Mouse (Mus musculus) thymus, postnatal 4 days (tissue): ENCODE measurements at regions not wholly inside any gene's neighbourhood (a gene's known extent, or its start where the extent isn't known, plus 50 kb on each side); places are given as distances from the start of the nearest gene placed in this dataset.

Experiments
- DNase-seq: peaks from one replicate; pipeline ENCODE4 v3.0.0; 2021

DNA sequence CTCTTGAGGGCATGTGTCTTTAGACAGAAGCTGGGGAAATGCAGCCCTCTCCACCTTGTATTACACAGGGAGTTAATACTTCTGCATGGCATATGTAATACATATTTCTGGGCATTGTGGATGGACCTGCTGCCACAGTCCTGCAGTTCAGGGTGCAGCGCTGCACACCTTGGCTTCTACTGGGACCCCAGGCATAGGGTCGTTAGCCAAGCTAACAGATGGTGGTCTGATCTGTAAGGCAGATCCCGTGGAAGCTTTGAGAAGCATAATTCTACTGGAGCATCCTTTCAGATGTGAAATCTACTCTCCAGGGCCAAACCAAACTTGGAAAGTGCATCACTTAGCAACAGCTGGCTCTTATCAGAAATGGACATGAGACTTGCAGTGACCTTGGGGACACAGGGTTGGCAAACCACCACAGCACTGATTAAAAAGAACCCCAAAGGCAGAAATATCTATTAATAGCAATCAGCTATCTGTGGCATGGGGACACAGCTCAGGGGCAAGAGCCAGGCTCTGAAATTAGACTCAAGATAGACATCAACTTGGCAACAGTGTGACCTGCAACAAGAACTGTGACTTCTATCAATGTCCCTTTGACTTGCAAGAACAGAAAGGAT, 155.0 kb downstream of the Drd1 start:
- DNase-seq: no peak

GRCm38 (mm10) chr13:53898351-53898750, 157.2 kb downstream of the Drd1 start:
- no peak for DNase-seq

DNA sequence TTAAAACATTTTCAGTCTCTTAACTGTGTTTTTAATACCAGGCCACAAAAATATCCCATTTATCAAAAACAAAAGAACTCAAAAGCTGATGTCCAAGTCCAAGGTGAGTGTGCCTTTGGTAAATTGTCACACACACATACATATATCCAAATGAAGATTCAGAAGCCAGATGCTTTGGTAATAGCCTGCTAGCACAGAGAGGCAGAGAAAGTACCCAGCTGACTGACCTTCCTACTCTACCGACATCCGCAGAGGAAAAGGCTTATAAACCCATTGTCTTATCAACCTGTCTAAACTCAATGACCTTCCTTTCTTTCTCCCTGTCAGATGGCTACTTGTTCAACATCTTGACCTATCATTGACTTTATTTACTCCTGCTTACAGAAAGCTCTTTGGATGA, 158.3 kb downstream of the Drd1 start:
- DNase-seq: no peak

DNA sequence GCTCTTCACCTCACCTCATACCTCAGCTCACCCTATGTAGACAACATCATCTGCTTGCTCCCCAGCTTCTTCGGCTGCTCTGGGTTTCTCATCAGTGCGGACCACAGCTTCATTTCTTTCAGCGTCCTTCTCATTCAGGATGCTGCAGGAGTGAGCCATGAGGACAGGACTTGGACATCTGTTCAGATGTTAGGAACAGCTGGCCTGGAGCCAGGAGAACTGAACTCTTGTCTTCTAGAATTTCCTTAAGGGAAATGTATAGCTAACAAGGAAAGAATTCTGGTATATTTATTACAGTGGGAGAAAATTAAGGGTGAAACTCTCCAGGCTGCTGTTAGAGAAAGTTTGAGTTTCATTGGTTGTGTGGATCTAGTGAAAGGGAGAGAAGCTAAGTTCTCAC, 167.1 kb downstream of the Drd1 start:
- no peak for DNase-seq

GRCm38 (mm10) chr13:53885756-53886155, 169.7 kb downstream of the Drd1 start:
- DNase-seq: no peak

DNA sequence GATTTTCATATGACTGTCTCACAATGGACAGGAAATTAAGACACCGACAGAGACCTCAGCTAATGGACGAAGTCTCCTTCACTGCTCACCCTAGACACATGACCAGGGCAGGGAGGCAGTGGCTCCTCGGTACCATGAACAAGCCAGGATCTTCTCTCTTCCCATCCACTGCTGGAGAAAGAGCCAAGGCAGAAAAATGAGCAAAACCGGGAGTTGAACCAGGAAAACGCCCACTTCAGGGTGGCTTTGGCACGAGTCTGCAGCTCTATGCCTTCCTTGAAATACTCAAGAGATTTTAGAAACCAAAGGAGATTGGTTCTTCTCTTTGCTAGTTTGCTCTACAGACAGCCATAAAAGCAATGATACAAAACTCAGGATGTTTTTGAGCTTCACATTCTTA, 172.3 kb downstream of the Drd1 start:
- DNase-seq: no peak

DNA sequence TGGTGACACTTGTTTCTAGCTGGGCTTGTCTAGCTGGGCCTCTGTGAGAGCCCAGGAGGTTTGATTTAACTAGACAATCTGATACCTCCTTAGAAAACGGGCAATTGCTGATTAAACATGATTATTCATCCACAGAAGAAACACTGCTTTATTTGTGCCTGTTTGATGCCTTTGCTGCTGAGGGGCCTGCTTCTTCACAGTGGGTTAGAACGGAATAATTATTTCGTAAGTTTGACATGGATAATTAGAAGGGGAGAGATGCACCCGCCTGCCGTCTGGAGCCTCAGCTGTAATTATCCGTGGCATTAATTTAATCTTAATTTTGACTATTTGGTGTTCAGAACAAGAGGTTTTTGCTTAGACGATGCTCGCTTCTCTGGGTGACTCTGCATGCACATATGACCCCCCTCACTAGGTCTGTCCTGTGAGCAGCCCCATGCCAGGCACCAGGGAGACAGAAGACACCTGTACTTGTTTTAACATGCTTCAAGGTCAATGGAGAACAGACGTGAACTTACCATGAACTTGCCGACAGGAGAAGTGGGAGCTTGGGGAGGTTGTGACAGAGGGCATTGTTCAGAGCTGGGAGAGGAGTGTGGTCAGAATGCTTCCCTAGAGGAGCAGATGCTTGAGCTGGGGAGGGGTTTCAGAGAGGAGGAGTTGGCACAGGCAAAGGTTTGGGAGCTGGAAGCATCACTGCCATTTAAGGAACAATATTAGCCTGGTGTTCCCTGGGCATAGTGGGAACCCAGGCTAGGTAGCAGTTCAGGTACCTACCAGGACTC, 174.8 kb downstream of the Drd1 start:
- DNase-seq: no peak

DNA sequence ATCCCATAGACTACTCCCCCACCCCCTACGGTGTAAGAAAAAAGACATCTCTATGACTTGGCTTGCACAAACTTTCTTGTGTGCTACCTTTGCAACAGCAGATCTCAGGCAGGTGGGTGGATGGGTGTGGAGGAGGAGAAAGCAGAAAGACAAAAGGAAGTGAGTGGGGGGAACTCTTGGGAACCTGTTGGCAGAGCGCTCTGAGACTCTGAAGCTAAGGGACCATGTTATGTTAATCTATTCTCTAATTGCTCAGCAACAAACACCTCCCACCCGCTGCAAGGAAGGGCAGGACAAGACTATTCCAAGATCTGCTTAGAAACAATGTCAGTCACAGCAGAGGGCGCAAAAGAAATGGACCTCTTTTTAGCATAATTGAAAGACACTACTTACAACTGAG, 180.0 kb downstream of the Drd1 start:
- no peak for DNase-seq

DNA sequence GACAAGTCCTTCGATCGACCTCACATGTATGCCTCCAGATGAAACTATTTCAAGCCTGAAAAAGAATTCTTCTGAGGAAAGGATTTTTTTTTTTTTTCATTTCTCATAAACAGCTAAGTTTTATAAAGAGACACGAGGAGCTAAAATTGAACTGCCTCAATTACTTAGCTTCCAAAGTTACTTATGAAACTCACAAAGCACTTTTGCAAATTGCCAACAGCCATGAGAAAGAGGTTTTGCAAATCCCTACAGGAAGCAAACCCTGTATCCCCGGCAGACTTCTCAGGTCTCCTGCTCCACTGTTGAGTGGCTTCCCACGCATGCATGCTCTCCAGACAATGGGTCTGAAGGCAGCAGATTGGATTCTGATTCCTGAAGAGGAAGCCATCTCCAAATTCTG, 190.2 kb downstream of the Drd1 start:
- no peak for DNase-seq

DNA sequence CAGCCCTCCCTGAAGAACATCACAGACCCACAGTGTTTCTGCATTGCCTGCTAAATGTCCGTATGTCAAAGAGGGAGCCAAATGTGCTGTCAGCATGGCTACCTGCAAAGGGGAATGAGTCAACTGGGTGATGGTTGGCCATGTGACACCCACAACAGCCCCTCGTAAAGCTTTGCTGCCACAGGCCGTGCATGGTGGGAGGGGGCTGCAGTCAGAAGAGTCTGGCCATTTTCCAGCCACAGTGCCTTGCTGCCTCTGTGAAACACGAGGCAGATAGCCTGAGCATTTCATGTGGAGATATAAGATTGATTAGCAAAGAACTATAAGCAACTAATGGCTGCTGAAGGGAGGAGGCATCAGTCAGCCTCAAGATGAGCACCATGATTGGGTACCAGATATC, 193.2 kb downstream of the Drd1 start:
- no peak for DNase-seq

GRCm38 (mm10) chr13:53854196-53854595, 201.3 kb downstream of the Drd1 start:
- no peak for DNase-seq

DNA sequence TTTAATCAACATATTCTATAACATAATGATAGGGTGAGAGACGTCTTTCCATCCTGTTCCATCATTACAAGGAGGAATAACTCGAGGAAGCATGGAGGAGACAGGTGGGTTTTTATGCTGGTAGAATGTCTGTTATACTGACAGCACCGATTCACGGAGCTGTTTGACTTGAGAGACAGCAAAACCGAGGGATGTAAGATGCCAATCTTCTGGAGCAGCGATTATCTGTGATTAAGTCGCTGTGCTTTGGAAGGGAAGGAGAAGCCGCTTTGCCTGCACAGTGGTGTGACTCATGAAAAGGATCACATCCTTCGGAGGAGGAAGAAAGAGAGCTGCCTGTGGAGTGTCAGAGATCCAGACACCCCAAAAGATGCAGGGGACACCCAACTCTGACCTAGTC, 205.4 kb downstream of the Drd1 start:
- no peak for DNase-seq

DNA sequence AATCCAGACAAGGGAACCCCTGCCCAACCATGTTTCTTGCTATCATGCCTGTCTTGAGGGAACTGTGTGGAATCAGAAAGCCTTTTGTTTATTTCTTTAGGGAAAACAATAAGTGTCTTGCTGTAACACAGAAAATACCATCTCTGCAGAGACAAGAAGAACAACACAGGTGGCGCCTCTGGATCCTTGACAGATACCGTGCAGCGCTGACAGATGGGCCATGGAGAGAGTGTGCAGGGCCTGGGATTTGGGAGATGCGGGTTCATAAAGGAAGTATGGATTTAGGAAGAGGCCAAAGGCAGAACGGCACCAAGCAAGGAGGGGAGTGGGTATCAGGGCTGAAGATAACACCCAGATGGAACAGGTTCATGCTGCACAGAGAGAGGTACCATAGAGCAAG, 209.3 kb downstream of the Drd1 start:
- no peak for DNase-seq

DNA sequence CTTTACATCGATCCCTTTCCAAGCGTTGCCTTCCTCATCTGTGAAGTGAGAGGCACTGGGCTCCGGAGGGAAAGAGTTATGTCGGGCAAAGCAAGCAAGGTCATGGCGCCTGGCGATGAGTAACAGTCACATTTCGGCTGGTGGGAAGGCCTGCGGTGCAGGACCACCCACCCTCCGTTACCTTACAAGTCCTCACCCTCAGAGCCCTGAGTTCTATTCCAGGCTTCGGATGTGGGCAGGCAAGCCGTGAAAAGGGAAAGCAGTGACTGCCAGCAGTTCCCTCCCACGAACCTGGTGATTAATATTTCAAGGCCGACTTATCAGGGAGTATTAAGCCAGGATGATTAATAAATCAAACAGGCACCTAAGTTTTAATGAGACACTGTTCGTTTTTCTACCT, 209.7 kb downstream of the Drd1 start:
- no peak for DNase-seq

DNA sequence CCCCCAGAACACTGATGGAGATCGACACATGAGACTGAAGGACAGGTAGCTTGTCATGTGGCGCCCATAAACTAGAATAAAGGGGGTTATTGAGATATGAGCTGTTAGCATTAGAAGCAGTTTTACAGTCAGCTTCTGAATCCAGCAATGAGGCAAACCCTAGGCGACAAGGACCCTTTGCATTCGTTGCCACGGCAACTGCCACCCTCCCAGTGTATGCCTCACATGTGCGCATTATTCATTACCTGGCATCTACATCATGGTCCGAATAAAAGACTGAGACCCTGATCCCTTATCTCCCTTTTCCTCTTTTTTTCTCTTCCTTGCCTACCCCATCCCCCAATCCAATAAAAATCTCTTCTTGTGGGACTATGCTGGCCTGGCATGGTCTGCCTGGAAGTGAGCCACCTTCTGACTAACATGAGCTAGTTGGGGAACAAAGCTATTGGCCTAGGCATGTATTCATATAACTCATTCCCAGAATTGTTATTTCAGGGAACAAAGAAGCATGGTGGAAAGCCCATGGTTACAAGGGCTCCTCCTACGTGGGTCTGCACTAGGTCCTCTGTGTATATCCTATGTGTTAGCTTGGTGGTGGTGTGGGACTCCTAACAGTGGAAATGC, 229.4 kb downstream of the Drd1 start:
- no peak for DNase-seq

DNA sequence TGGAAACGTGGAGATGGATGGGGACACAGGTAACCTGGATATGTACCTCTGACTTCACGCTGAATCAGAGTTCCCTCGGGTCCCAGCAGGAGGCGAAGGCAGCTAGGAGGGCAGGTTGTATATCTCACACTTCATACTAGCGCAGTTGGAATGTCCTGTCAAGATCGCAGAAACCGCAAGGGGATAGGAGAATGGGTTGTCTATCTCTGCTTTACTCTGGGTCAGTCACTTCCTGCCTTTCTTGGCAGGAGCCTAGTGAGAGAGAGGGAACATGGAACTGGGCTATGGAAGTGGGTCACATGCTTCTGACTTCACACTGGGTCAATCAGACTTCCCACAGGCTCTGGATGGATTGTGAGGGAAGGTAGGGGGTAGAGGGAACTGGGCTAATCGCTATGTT, 233.4 kb downstream of the Drd1 start:
- no peak for DNase-seq

GRCm38 (mm10) chr13:53815629-53816028, 239.9 kb downstream of the Drd1 start:
- DNase-seq: no peak

DNA sequence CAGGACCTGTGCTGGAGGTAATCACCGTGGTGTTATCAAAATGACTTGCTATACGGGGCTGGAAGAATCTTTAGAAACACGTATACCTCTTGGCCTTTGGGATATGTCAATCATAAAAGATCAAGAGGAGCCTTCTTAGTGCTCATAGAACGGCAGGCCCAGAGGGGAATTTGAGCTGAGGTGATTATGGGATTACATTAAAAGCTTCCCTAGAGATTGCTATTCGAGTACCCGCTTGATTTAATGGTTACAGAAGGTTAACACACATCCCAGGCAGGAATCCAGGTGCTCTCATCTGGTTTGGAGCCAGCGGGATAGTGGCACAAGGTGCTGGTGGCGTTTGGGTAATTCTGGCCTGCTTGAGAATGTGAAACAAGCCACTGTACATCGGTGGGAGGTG, 241.4 kb downstream of the Drd1 start:
- no peak for DNase-seq

- DNase-seq: peak; percentile 12
Measured at GRCm38 (mm10) chr13:53811862-53812261, 243.6 kb downstream of the Drd1 start.

DNA sequence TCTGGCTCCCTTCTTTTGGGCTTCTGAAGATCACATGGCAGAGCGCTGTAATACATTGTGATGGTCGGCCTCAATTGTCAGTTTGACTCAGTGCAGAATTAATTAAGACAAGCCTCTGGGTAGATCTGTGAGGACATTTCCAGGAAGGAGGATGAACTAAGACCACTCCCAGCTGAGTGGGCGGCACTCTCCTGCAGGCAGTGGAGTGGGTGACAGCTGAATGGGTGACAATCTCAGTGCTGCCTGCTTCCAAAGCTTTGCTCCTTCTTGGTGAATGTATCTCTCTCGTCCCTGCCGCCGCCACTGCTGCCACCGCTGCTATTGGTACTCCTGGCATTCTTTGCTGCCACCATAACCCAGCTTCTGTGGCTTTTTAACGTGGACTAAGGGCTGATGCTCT, 244.4 kb downstream of the Drd1 start:
- DNase-seq: no peak

- DNase-seq: no peak
Measured at GRCm38 (mm10) chr13:53807791-53808525, 247.5 kb downstream of the Drd1 start.

DNA sequence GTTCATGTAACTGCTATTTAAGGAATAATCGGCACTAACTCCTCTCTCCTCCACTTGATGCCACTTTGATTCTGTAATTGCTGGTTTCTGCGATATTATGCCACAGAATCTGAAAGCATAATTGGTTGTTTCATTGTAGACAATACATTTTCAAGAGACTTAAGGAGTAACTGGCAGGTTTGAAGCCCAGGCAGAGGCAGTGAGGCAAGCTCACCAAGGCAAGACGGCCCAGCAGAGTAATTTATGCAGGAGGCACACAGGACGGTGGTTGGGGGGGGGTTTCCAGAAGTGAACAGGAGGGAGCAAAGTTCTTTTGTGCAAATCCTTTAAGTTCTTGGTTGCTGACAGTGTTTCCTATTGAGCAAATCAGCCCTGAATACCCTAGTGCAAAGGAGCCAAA, 249.6 kb downstream of the Drd1 start:
- DNase-seq: no peak

- no peak for DNase-seq
Measured at GRCm38 (mm10) chr13:53800978-53801377, 254.5 kb downstream of the Drd1 start.

DNA sequence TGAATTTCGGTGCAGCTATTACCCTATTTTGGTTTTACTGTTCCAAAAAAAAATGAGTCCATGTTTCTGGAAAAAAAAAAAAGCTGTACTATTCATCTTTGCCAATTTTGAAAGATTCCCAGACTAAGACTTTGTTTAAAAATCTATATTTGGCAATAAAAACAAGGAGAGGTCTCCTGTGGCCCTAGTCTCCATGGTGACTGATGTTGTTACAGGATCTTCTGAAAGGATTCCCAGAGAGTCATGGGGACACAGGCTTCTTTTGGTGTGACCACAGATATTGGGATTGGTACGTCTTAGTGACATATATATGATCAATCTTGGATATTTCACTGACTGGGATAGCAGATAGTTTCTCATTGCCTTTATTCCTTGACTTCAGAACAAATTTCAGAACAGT, 266.7 kb downstream of the Drd1 start:
- no peak for DNase-seq
